Mouse (Mus musculus): ENCODE data around the gene Sun1.

GRCm38 (mm10) chr5:139174556-139175547 is 25.6 kb upstream of the Sun1 start:
- TF ChIP-seq CTCF (IDR thresholded peaks at IDR 0.05; ENCODE audit: borderline replicate concordance, extremely low read depth, insufficient read depth, insufficient read length) (no peak), POLR2A (IDR thresholded peaks at IDR 0.05; ENCODE audit: borderline replicate concordance, extremely low read depth, insufficient read depth, insufficient read length, poor library complexity, severe bottlenecking) (no peak)

All from brain, embryonic 14.5 days (tissue).